Mouse (Mus musculus): ENCODE data around the gene Ndrg3.
A peak's percentile ranks its signal among the peaks of the same experiment; 100 is the strongest.
"Not testable (repeated sequence)": the region's sequence is repeated elsewhere in the genome, so short reads cannot be mapped to it uniquely, and the experiment has no call there.

Gene Ndrg3

DNA sequence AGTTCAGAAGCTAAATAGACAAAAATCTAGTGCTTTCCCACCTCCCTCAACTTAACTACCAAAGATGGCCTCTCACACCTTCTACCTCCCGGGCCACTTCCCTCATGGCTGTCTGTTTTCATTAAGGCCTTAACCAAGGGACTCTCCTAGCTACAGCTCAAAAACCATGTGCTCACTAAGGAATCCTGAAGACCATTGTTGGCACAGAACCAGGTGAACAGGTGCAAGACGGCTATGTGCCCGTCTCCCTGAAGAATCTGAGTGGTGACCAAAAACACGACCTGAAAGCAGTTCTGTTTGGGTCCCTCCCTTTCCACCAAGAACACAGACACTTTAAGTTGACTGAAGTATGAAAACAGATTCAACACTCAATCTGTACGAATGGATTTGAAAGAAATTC is 6.4 kb upstream of the Ndrg3 start:
- DNase-seq (ENCODE audit: low read depth): no peak

DNA sequence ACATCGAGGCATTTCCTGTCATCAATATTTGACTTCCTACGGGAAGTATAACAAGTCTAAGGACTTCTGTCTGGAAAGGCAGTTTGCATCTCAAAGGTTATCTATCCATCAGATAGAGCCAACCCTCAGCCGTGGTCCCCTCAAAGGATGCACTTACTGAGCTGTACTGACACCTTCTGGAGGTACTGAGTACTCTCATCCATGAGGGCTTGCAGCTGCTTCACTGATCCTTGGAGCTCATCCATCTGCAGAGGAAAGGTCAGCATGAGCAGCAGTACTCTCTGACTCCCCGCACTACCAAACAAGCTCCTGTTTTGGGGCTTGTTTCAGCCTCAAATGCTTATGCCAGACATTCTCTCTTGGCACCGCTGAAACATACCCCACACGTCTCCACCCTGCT is 4.7 kb upstream of the Ndrg3 start:
- DNase-seq (ENCODE audit: low read depth): peak; percentile 74

DNA sequence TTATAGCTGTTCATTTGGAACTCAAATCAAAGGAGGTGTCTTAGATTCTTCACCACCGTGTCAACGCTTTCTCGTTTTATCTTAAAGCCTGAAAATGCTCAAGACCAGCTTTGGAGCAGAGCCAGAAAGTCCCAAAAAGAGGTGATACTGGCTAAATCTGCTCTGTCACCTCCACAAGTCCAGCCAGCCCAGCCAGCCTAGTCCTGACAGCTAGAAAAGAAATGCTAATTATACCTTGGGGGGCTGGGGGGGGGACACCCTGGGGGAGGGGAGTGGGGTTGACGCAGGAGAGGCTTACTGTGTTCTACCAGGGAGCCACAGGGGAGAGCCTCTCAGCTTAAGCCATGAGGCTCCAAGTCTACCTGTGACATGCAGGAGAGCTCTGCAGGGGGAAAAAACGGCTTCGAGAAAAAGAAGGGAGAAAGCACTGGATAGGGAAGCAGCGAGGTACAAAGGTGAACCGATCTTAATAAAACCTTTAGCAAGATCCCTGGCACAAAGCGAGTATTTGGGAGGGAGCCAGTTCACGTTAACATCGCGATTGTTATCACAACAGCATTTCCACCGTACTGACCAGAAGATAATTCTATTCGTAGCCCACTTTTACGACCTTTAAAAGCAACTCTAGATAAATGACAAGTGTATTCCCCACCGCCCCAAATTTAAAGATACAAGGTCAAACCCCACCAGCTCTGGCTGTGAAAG is 977 bp downstream of the Ndrg3 start:
- peak; percentile 33 for DNase-seq (ENCODE audit: low read depth)

DNA sequence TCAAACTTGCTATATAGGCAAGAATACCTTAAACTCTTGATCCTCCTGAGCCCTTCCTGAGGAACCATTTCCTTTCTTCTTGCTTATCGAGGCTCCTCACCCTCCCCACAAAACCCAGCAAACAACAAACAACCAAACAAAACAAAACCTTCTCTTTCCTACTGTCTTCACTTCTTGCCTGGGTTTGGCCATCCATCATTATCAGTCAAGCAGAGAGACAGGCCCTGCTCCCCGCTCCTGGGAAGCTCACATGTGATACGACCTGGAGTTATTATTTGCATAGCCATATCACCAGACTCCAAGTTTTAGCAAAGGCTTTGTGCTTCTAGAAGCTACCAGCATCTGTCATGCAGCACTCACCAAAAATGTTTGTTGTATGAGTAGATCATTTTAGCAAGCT is 4.5 kb downstream of the Ndrg3 start:
- no peak for DNase-seq (ENCODE audit: low read depth)

DNA sequence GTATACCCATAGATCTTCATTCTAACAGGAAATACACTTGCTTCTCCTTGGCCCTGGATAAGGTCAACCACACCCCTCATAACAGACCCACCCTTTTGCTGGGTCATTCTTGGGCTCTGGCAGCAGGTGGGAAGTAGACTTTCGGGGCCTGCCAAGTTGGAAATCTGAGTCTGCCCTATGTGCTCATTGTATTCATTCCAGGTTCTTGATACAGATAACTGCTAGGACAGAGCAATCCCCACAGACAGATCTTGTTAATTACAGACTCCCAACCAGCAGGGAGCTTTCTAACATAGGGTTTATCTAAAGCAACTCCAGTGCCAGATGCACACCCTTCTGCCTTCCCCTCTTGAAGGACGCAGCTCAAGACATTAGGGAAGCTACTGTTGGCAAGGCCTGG is 9.0 kb downstream of the Ndrg3 start:
- no peak for DNase-seq (ENCODE audit: low read depth)

DNA sequence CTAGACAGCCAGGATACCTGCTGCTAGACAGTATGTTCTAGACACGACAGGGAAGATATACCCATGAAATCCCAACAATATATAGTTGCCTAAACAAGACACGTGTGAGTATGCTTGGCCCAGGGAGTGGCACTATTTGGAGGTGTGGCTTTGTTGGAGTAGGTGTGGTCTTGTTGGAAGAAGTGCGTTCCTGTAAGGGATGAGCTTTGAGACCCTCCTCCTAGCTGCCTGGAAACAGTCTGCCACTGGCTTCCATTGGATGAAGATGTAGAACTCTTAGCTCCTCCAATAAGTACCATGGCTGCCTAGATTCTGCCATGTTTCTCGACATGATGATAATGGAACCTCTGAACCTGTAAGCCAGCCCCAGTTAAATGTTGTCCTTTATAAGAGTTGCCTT is 10.6 kb downstream of the Ndrg3 start:
- DNase-seq (ENCODE audit: low read depth): no peak

DNA sequence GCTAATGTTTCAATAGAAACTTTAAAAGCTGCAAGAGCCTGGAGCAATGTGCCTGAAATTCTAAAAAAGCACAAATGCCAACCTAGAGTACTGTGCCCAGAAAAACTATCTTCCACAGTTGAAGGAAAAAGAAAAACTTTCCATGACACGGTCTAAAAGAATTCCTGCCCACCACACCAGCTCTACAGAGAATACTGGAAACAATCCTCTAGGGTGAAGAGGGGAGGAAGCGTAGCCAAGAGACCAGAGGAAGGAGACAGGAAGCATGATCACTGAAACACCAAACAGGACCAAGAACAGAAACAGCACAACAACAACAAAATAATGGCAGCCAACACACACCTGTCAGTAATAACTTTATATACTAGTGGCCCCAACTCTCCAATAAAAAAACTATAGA is 11.8 kb downstream of the Ndrg3 start:
- DNase-seq (ENCODE audit: low read depth): peak; percentile 71

DNA sequence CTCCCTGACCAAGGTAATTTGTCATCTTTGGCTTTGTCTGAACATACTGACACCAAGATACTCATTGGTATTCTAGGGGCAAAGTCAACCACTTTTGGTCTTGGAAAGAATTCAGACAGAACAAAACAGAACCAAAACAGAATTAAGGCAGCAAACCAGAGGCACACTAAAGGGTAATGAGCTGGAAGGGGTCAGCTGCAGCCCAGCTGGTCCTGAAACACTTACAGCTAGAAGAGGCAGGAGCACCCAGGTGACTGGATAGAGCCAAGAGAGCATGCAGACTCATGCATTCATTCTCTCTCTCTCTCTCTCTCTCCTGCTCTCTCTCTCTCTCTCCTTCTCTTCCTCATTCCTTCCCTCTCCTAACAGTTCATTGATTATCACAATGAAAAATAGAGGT is 15.1 kb downstream of the Ndrg3 start:
- no peak for DNase-seq (ENCODE audit: low read depth)

DNA sequence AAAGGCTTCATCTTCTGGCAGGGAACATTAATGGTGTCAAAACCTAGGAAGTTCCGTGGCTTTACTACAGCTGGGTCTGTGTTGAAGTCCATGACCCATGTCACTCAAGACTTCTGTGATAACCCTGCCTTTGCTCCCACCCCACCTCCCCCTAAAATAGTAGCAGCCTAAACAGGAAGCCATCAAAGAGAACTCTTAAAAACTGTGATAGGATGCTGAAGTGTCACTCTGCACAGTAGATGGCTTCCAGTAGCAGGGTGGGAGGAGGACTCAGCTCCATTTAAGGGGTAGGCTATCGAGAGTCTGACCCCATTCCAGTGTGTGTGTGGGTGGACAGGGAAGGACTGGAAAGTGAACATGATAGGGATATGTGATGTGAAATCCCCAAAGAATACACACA is 16.9 kb downstream of the Ndrg3 start:
- no peak for DNase-seq (ENCODE audit: low read depth)

DNA sequence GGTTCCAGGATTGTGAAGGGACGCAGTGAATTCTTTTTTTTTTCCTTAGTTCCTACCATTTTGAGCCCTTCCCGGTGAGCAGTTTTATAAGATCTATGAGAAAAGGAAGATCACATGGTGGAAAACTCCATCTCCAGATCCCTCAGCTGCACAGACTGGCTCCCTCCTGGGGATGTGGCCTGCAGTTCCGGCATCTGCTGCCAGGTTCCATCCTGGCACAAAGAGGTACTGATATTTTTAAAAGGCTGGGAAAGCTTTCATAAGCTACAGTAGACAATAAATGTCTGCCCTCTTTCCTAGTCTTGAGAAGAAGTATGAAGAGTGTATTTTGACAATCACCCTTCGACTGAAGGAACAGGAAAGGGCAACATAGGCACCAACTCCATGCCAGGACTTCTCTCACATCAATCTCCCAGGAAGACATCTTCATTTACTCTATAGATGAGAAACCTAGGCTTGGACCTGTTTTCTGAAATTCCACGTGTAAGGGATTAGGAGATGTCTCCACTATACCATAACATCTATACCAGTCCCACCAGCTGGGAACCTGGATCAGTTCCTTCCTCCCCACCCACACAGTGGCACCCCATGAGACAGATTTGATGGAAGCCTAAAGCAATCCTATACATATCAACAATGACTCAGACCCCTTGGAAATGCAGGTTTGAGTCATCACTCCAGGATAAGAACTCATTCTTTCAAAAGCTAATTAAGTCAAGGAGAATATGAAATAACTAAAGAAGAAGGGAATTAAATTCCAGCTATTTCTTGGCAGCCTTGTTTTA is 18.3 kb downstream of the Ndrg3 start:
- DNase-seq (ENCODE audit: low read depth): peak; percentile 69

DNA sequence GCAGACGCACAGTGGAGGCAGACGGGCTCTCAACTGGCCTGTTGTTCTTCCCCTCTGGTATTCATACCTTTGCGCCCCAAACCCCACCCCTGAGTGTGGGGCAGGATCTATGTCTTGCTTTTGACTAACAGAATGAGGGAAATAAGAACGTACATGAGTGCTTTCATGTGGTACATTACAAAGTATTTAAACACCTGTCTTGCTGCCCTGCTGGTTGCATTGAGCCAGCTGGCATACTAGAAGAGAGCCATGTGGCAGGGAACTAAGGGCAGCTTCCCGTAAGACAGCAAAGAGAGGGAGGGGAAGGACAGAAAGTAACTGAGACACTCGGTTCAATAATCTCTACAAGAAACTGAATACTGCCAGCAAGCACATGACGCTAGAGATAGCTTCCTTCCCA is 21.6 kb downstream of the Ndrg3 start:
- DNase-seq (ENCODE audit: low read depth): no peak

DNA sequence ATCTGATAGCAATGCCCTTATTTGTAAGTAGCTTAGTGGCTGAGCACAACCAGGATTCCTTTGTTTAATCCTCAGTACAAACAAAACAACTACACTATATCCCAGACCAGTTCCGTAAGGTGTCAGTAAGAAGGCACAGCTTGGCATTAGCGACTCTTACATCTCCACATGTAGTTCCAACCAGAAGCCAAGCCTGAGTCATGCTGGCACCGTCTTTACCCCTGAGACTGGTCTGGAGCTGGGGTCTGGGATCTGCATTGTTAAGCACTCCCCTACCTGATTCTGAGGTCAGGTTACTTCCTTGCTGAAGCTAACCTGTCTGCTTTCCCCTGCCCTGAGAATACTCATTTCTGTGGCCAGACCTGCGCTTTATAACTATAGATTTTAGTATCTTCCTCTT is 23.4 kb downstream of the Ndrg3 start:
- DNase-seq (ENCODE audit: low read depth): peak; percentile 17

DNA sequence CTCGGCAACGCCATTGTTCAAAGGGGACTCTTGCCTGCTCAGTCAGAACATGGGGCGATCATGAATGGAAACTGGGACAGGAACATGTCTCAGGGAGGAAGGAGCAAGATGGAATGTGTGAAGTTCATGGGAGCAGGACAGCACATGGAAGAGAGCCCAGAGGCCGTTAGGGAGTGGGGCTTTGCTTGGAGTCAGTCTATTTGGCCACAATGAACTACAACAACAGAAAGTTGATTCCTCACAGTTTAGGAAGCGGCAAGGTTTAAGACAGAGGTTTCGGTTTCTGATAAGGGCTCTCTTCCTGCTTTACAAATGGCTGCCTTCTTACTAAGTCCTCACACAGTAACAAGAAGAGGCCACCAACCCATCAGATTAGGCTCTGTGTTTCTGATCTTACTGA is 24.5 kb downstream of the Ndrg3 start:
- no peak for DNase-seq (ENCODE audit: low read depth)

DNA sequence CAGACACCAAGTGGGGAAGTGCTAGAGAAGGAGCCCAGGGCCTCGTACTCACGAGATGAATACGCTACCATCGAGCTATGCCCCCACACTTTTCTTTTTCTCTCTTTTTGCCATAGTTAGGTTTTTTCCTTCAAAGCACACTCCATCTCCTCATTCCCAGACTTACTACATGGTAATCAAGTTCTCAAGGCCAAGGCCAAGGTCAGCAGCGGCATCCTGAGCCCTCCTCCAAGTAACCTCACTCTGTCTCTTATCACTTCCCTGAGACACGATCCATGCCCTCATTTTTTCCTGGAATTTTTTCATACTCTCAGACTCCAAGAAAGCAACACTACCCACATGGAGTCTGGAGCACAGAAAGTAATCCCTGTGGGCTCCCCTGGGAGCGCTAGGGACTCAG is 28.0 kb downstream of the Ndrg3 start:
- no peak for DNase-seq (ENCODE audit: low read depth)

DNA sequence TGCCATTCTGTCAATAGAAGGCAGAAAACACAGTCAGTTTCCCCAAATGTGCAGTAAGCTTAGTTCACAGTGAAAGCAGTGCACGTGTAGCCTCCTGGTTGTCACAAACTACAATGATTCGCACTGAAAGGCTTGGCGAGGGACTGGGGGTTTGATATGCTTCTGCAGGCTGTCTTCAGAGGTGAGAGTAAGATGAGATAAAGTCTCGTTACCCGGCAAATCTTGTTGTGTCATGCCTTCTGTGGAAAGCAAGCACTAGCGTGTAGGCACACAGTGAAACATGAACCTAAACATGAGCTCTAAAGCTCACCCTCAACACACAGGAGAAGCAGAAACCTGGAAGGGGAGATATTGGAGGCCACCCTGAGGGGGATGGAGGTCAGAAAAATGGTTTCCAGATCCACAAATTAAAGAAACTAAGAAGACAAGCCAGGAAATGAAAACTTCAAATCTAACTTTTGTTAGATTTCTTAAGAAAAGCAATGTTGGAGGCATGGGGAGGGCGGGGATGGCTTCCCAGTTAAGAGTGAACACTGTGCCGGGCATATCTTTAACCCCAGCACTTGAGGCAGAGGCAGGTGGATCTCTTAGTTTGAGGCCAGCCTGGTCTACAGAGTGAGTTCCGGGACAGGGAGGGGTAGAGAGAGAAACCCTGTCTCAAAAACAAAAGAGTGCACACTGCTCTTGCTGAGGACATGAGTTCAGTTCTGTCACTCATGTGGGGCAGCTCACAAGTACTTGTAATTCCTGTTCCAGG is 33.2 kb downstream of the Ndrg3 start:
- DNase-seq (ENCODE audit: low read depth): no peak

DNA sequence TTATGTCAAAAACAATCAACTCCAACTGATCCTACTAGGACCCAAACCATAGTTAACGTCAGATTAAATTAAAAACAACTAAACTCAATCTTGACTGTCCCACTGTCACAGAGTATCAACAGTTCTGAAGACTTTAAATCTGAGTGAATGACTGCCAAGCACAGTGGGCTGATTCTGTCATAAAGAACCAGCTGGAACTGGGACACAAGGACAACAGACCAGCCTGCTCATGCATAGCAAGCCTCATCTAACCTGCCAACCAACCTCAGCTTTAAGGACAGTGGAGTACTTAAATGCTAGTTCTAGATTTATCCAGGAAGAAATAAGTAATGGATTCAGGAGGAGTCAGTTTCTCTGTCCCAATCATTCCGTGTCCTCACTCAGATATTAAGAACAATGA is 34.8 kb downstream of the Ndrg3 start:
- no peak for DNase-seq (ENCODE audit: low read depth)

DNA sequence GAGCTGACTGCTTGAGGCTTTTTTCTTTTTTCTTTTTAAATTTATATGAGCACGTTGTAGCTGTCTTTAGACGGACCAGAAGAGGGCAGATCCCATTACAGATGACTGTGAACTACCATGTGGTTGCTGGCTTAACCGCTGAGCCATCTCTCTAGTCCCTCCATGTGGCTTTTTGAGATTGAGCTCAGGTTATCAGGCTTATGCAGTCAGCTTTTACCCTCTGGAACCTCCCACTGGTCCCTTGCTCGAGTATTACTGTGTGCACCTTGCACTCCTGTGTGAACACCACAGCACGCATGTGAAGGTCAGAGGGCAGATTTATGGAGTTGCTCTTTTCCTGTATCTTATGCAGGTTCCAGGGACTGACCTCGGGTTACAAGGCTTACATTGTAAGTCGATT is 35.5 kb downstream of the Ndrg3 start:
- no peak for DNase-seq (ENCODE audit: low read depth)

DNA sequence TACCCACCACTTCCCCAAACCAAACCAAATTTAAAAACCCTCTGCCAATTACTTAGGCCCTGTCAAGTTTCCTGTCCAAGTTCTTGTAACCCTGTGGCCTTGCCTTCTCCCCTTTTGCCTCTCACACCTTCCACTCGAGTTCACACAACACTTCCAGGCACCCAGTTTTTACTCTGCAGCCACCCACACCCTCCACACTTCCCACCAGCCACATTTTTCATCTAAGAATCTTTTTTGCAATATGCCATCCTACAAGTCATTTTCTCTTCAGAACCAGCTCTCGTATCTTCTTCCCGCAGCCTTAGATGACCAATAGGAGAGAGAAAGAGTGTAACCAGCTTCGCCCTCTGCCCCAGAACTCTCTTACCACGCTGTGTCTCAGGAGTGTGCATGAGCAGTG is 37.4 kb downstream of the Ndrg3 start:
- DNase-seq (ENCODE audit: low read depth): no peak

DNA sequence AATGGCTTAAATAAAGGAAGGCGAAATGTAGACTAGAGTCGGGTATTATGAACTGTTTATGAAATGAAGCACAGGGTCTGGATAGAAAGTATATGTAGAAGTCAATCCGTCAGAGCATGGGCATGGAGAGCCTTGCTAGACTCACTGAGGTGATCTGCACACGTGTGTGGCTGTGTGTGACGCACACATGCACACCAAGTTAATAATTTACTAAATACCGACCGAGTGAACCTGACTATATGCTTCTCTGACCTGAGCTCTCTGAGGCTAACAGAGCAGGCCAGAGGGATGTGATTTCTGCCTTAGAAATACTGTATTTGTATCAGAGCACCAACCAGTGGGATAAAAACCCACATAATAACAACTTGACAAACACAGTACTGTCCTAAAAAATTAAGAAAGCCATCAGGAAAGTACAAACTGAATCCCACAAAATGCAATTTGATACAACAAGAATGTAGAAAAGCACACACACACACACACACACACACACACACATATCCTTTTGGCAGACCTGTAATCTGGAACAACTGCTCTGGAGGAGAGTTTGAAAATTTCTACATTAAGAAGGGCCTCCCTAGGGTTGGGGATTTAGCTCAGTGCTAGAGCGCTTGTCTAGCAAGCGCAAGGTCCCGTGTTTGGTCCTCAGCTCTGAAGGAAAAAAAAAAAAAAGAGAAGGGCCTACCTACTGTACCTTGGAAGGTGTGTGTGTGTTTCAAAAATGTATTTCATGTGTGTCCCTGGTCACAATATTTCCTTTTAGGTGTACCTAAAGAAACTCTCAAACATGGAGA is 40.4 kb downstream of the Ndrg3 start:
- peak; percentile 25 for DNase-seq (ENCODE audit: low read depth)

DNA sequence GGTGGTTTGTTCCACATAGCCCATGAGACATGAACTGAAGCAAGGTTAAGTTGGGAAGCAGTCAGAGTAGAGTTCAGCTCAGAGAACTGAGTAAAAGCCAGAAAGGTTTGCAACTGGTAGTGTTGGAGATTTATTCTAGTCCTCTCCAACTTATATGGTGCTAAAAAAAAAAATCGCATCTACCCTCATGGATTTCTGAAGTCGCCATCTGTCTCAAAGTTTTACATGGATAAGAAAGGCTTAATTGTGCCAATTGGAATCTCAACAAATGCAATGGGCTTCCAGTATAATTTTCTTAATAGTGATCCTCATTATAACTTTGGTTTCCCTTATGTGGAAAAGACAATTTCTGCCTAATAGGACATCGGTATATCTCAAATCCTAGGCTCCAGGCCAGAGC is 41.0 kb downstream of the Ndrg3 start:
- DNase-seq (ENCODE audit: low read depth): no peak

DNA sequence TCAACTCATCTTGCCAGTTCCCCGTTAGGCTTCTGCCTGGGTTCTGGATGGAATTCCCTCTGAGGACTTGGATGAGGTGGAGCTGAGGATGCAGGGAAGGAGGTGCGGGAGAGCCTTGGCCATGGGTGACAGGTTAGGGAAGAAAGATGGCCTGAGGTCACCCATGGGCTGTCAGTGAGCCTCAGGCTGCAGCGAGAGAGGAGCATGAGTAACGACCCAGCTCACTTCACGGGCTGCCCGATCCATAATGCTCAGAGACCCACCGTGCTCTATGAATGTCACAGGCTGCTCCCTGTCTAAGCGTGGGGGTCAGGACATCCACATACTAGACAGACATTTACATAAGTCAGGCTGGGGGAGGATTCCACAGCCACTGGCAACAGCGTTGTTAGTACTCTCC is 50.3 kb downstream of the Ndrg3 start:
- DNase-seq (ENCODE audit: low read depth): not testable (repeated sequence)

DNA sequence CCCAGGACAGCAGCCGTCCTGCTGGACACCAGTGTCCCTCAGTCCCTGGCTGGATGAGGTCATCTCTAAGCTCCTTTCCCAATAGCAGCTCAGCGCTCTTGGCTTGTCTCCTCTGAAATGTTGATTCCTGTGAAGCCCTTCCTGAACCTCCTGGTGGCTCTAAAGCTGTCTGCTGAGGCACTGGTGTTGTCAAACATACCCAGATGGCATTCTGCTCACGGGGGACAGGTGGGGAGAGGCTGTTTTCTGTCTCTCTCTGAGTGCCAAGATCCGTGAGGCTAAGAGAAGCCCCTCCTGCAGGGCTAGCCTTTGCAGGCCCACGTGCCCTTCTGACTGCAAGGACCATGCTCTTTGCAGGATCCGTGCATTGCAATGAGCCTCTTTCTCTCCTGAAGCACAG is 51.9 kb downstream of the Ndrg3 start:
- DNase-seq (ENCODE audit: low read depth): not testable (repeated sequence)
